Mouse (Mus musculus) neural tube, embryonic 13.5 days (tissue): ENCODE results near the gene Uqcr11. TPM values are rescaled to one million over a fixed set of nuclear protein-coding genes. Genes with fewer than 3 reads are reported as not detected.
A peak's percentile ranks its signal among the peaks of the same experiment; 100 is the strongest.

Experiments
- ATAC-seq: fragments of 200-750 bp; cut with Nextera tagmentation; 2 replicates; pipeline ENCODE4 v1.8.0; 2017; ENCODE audit warnings: low read depth, mild to moderate bottlenecking, moderate TSS enrichment, moderate library complexity
- H3K27ac ChIP-seq: fragments of 300-500 bp; sonication (generic); replicated peaks from 2 replicates; pipeline ENCODE4 v1.5.1; 2015; ENCODE audit warnings: moderate library complexity, mild to moderate bottlenecking, inconsistent platforms
- H3K27me3 ChIP-seq: fragments of 300-500 bp; sonication (generic); 2 replicates; pipeline ENCODE4 v1.6.1; 2015; ENCODE audit warnings: mild to moderate bottlenecking, inconsistent platforms
- H3K36me3 ChIP-seq: fragments of 300-500 bp; sonication (generic); 2 replicates; pipeline ENCODE4 v1.6.1; 2015; ENCODE audit warnings: mild to moderate bottlenecking, inconsistent platforms
- H3K4me1 ChIP-seq: fragments of 300-500 bp; sonication (generic); replicated peaks from 2 replicates; pipeline ENCODE4 v1.6.1; 2015; ENCODE audit warnings: inconsistent platforms
- H3K4me2 ChIP-seq: fragments of 300-500 bp; sonication (generic); 2 replicates; pipeline ENCODE4 v1.6.1; 2015; ENCODE audit warnings: inconsistent platforms, mild to moderate bottlenecking, moderate library complexity
- H3K4me3 ChIP-seq: fragments of 300-500 bp; sonication (generic); 2 replicates; pipeline ENCODE4 v1.5.1; 2015; ENCODE audit warnings: mild to moderate bottlenecking, inconsistent platforms
- H3K9ac ChIP-seq: fragments of 300-500 bp; sonication (generic); 2 replicates; pipeline ENCODE4 v1.6.1; 2015; ENCODE audit warnings: moderate library complexity, mild to moderate bottlenecking, inconsistent platforms
- H3K9me3 ChIP-seq: fragments of 300-500 bp; sonication (generic); 2 replicates; pipeline ENCODE4 v1.6.1; 2016; ENCODE audit warnings: inconsistent platforms
- whole genome bisulfite sequencing: fragments of 180-500 bp; shearing (Covaris S2); methylation state at CpG from one replicate; pipeline ENCODE4 v1.1.7; 2015; 5-methylcytosine and 5-hydroxymethylcytosine counted together
- polyA plus RNA-seq: library from polyadenylated mRNA; unstranded; fragments of >200 nt; fragmentation: Nextera tagmentation; extraction: Ambion mirVana; gene quantifications from 2 replicates; pipeline ENCODE4 v1.2.1, GENCODE M21; 2015

The Uqcr11 gene
- polyA plus RNA-seq, 1 experiment from 2014 or later = 574 TPM

- Histone ChIP-seq H3K4me1 (peaks cover 28% of the 10 kb centered on the region), H3K4me2 (no peak overlapping the region), H3K27me3 (no peaks in the 10 kb centered on the region), H3K27ac (no peak overlapping the region), H3K9me3 (no peaks in the 10 kb centered on the region), H3K9ac (no peak overlapping the region), H3K4me3 (no peak overlapping the region), H3K36me3 (peaks cover 62% of the 10 kb centered on the region)
- WGBS = 96% methylated on average over 35 of the region's 35 CpGs
- ATAC-seq = no peak
These were observed 11.5 kb downstream of the Uqcr11 start for GRCm38 (mm10) chr10:80395025-80395627.

GRCm38 (mm10) chr10:80392687-80393086 lies 13.9 kb downstream of the Uqcr11 start:
- H3K4me3 ChIP-seq = no peak overlapping the region
- ATAC-seq = no peak
- H3K27me3 ChIP-seq = no peaks in the 10 kb centered on the region
- WGBS = 97% methylated on average over 5 of the region's 5 CpGs
- peaks cover 67% of the 10 kb centered on the region for H3K36me3 ChIP-seq
- H3K9ac ChIP-seq = no peak overlapping the region
- no peak overlapping the region for H3K4me2 ChIP-seq
- H3K27ac ChIP-seq = no peak overlapping the region
- peaks cover 33% of the 10 kb centered on the region for H3K4me1 ChIP-seq
- no peaks in the 10 kb centered on the region for H3K9me3 ChIP-seq

- H3K27me3 ChIP-seq = no peaks in the 10 kb centered on the region
- no peaks in the 10 kb centered on the region for H3K9me3 ChIP-seq
- no peak overlapping the region for H3K27ac ChIP-seq
- no peak overlapping the region for H3K4me3 ChIP-seq
- no peak overlapping the region for H3K9ac ChIP-seq
- ATAC-seq = no peak
- WGBS = 91% methylated on average over 9 of the region's 9 CpGs
- H3K4me2 ChIP-seq = no peak overlapping the region
- peaks cover 13% of the 10 kb centered on the region for H3K4me1 ChIP-seq
- peaks cover 60% of the 10 kb centered on the region for H3K36me3 ChIP-seq
These were observed 15.9 kb downstream of the Uqcr11 start for GRCm38 (mm10) chr10:80390697-80391096.

GRCm38 (mm10) chr10:80389185-80389708 lies 17.4 kb downstream of the Uqcr11 start:
- Histone ChIP-seq H3K4me1 (peaks cover 26% of the 10 kb centered on the region), H3K27me3 (no peaks in the 10 kb centered on the region), H3K36me3 (peaks cover 54% of the 10 kb centered on the region), H3K27ac (no peak overlapping the region), H3K9ac (no peak overlapping the region), H3K4me3 (no peak overlapping the region), H3K4me2 (no peak overlapping the region), H3K9me3 (no peaks in the 10 kb centered on the region)
- WGBS = 72% methylated on average over 4 of the region's 4 CpGs
- ATAC-seq = no peak

GRCm38 (mm10) chr10:80388731-80389130 lies 17.9 kb downstream of the Uqcr11 start:
- Histone ChIP-seq H3K27ac (no peak overlapping the region), H3K9ac (peak overlapping the region; percentile 100; the same call in 1 of the 2 replicates), H3K4me3 (0 out of 2 replicates have a peak overlapping the region, but pooled peaks have one; percentile 99), H3K36me3 (peaks cover 54% of the 10 kb centered on the region), H3K4me1 (peaks cover 31% of the 10 kb centered on the region), H3K27me3 (no peaks in the 10 kb centered on the region), H3K4me2 (peak overlapping the region; percentile 91), H3K9me3 (no peaks in the 10 kb centered on the region)
- 29% methylated on average over 2 of the region's 2 CpGs for WGBS
- ATAC-seq = no peak

GRCm38 (mm10) chr10:80387522-80387959 lies 19.1 kb downstream of the Uqcr11 start, which contains the start of gene Mex3d:
Gene Mex3d (minus strand): TSS chr10:80387659.
- Histone ChIP-seq H3K9me3 (no peaks in the 10 kb centered on the region), H3K9ac (peak within 1 kb of the TSS; percentile 100), H3K27ac (peak within 1 kb of the TSS; percentile 99), H3K27me3 (no peaks in the 10 kb centered on the region), H3K4me3 (peak within 1 kb of the TSS; percentile 99), H3K36me3 (peaks cover 54% of the 10 kb centered on the region), H3K4me1 (peaks cover 43% of the 10 kb centered on the region), H3K4me2 (peak within 1 kb of the TSS; percentile 100)
- 1% methylated on average over 12 of the region's 61 CpGs for WGBS
- ATAC-seq = peak; percentile 26

- Histone ChIP-seq H3K36me3 (peaks cover 54% of the 10 kb centered on the region), H3K9ac (peak overlapping the region; percentile 100), H3K4me1 (peaks cover 45% of the 10 kb centered on the region), H3K4me3 (peak overlapping the region; percentile 99), H3K27ac (peak overlapping the region; percentile 99), H3K9me3 (no peaks in the 10 kb centered on the region), H3K4me2 (peak overlapping the region; percentile 100), H3K27me3 (no peaks in the 10 kb centered on the region)
- under 1% methylated on average over 79 of the region's 94 CpGs for WGBS
- ATAC-seq = no peak; the same call in 1 of the 2 replicates
These were observed 19.7 kb downstream of the Uqcr11 start for GRCm38 (mm10) chr10:80386735-80387471.

GRCm38 (mm10) chr10:80385811-80386734 lies 20.6 kb downstream of the Uqcr11 start:
- peaks cover 53% of the 10 kb centered on the region for H3K4me1 ChIP-seq

GRCm38 (mm10) chr10:80385310-80385709 lies 21.3 kb downstream of the Uqcr11 start:
- H3K9ac ChIP-seq = peak overlapping the region; percentile 100
- peak overlapping the region; percentile 99 for H3K4me3 ChIP-seq
- WGBS = 6% methylated on average over 7 of the region's 7 CpGs
- H3K4me1 ChIP-seq = peaks cover 58% of the 10 kb centered on the region
- H3K4me2 ChIP-seq = peak overlapping the region; percentile 100
- peak overlapping the region; percentile 99 for H3K27ac ChIP-seq
- no peaks in the 10 kb centered on the region for H3K27me3 ChIP-seq
- H3K36me3 ChIP-seq = peaks cover 52% of the 10 kb centered on the region
- no peaks in the 10 kb centered on the region for H3K9me3 ChIP-seq
- no peak; the same call in 1 of the 2 replicates for ATAC-seq

More at GRCm38 (mm10) chr10:80385811-80386734, 20.6 kb downstream of the Uqcr11 start:
- Histone ChIP-seq H3K27me3 (no peaks in the 10 kb centered on the region), H3K27ac (peak overlapping the region; percentile 99), H3K9ac (peak overlapping the region; percentile 100), H3K4me3 (peak overlapping the region; percentile 99), H3K36me3 (peaks cover 54% of the 10 kb centered on the region), H3K4me2 (peak overlapping the region; percentile 100), H3K9me3 (no peaks in the 10 kb centered on the region)
- under 1% methylated on average over 34 of the region's 34 CpGs for WGBS
- ATAC-seq = peak; percentile 64

GRCm38 (mm10) chr10:80384709-80385108 lies 21.9 kb downstream of the Uqcr11 start:
- H3K36me3 ChIP-seq = peaks cover 51% of the 10 kb centered on the region
- peaks cover 58% of the 10 kb centered on the region for H3K4me1 ChIP-seq
- 60% methylated on average over 7 of the region's 7 CpGs for WGBS
- H3K9me3 ChIP-seq = no peaks in the 10 kb centered on the region
- H3K4me2 ChIP-seq = peak overlapping the region; percentile 100
- peak overlapping the region; percentile 99 for H3K4me3 ChIP-seq
- H3K9ac ChIP-seq = peak overlapping the region; percentile 100
- peak overlapping the region; percentile 99 for H3K27ac ChIP-seq
- no peaks in the 10 kb centered on the region for H3K27me3 ChIP-seq
- ATAC-seq = no peak

GRCm38 (mm10) chr10:80384115-80384639 lies 22.5 kb downstream of the Uqcr11 start:
- Histone ChIP-seq H3K4me1 (peaks cover 58% of the 10 kb centered on the region), H3K4me2 (peak overlapping the region; percentile 100), H3K27ac (peak overlapping the region; percentile 99), H3K9ac (peak overlapping the region; percentile 100), H3K36me3 (peaks cover 57% of the 10 kb centered on the region), H3K9me3 (no peaks in the 10 kb centered on the region), H3K27me3 (no peaks in the 10 kb centered on the region), H3K4me3 (peak overlapping the region; percentile 99)
- 86% methylated on average over 4 of the region's 4 CpGs for WGBS
- ATAC-seq = no peak
